Mouse (Mus musculus): ENCODE results near the gene Camk2b.

Gene Camk2b

DNA sequence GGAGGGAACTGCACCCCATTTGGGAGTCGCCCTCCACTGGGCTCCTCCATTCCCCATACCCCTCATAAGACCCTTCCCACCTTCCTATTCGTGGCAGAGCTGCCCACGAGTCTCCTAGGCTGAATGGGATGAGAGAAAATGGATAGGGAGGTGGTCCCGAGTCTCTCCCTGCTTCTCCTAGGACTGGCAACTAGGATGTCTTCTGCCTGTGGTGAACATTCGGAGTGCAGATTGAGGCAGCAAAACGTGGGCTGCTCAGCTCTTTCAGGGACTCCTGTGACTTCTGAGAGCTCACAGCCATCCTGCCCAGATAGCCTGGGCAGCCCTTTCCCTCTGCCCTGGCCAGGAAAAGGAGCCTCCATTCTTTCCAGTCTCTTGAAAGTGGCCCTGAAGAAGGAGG lies at the start of gene Camk2b:
Camk2b (minus strand) TSS at position 187 of the 400 bp plus-strand sequence.
- no peak for TF ChIP-seq GATA4 (IDR thresholded peaks at IDR 0.05; ENCODE audit: insufficient replicate concordance, low read length)

GRCm38 (mm10) chr11:6111734-6112484 lies 45.7 kb upstream of the Camk2b start:
- no peak for TF ChIP-seq GATA4 (IDR thresholded peaks at IDR 0.05; ENCODE audit: insufficient replicate concordance, low read length)

- TF ChIP-seq GATA4 (IDR thresholded peaks at IDR 0.05; ENCODE audit: insufficient replicate concordance, low read length) = no peak
These were observed 43.8 kb upstream of the Camk2b start for GRCm38 (mm10) chr11:6109990-6110389.

- TF ChIP-seq GATA4 (IDR thresholded peaks at IDR 0.05; ENCODE audit: insufficient replicate concordance, low read length) = no peak
These were observed 42.1 kb upstream of the Camk2b start for GRCm38 (mm10) chr11:6108296-6108695.

GRCm38 (mm10) chr11:6107722-6108121 lies 41.6 kb upstream of the Camk2b start:
- no peak for TF ChIP-seq GATA4 (IDR thresholded peaks at IDR 0.05; ENCODE audit: insufficient replicate concordance, low read length)

DNA sequence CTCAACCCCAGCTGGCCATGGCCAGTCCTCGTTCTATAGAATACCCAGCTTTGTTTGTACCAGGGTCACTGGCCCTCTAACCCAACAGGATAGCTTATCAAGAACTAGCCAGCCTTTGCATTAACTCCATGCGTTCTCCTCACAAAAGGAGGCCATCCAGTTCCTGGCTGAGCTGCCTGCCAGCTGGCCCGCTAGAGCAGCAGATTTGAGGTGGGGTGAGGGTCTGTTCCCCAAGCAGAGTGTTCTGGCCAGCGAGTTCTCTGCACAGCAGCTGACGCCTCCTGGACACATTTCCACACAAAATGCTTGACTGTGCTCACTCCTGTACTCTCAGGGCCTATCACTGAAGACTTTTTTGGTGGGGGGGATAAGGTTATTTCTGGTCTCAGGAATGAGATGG lies 38.6 kb upstream of the Camk2b start:
- TF ChIP-seq GATA4 (IDR thresholded peaks at IDR 0.05; ENCODE audit: insufficient replicate concordance, low read length) = no peak

- TF ChIP-seq GATA4 (IDR thresholded peaks at IDR 0.05; ENCODE audit: insufficient replicate concordance, low read length) = no peak
These were observed 20.8 kb upstream of the Camk2b start for GRCm38 (mm10) chr11:6086991-6087390.

DNA sequence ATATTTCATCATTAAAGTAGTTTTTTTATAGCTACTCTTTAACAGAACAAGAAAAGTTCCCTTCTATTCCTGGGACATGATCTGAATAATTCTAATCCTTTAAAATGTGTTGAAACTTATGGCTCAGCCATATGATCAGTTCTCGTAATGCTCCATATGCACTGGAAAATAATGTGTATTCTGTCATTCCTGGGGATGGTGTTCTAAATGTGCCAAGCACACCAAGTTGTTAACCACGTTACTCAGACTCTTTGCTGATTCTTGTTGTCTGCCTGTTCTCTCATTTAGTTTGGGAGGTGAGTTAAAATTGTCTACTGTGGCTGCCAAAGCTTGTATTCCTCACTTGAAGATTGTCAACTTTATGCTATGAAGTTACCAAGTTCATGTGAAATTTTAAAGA lies 12.6 kb upstream of the Camk2b start:
- no peak for TF ChIP-seq GATA4 (IDR thresholded peaks at IDR 0.05; ENCODE audit: insufficient replicate concordance, low read length)

- no peak for TF ChIP-seq GATA4 (IDR thresholded peaks at IDR 0.05; ENCODE audit: insufficient replicate concordance, low read length)
These were observed 9.5 kb upstream of the Camk2b start for GRCm38 (mm10) chr11:6075618-6076066.

GRCm38 (mm10) chr11:6068181-6068957 lies 2.2 kb upstream of the Camk2b start:
- no peak for TF ChIP-seq GATA4 (IDR thresholded peaks at IDR 0.05; ENCODE audit: insufficient replicate concordance, low read length)

DNA sequence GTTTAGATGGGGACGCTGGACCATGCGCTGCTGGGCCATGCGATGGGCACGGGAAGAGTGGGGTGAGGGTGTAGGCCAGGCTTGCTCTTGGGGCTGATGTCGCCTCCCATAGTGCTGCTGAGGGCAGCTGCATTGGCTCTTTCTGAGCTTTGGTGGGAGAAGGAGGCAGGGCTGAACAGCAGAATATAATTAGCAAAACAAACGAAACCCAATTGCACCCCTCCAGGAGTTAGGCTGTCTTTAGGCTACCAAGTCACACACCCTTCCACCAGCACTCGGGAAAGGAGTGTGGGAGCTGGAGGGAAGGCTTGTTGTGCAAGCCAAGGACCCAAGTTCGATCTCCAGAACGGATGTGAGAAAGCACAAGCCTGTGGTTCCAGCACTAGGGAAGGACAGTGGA lies 998 bp upstream of the Camk2b start:
- no peak for TF ChIP-seq GATA4 (IDR thresholded peaks at IDR 0.05; ENCODE audit: insufficient replicate concordance, low read length)

DNA sequence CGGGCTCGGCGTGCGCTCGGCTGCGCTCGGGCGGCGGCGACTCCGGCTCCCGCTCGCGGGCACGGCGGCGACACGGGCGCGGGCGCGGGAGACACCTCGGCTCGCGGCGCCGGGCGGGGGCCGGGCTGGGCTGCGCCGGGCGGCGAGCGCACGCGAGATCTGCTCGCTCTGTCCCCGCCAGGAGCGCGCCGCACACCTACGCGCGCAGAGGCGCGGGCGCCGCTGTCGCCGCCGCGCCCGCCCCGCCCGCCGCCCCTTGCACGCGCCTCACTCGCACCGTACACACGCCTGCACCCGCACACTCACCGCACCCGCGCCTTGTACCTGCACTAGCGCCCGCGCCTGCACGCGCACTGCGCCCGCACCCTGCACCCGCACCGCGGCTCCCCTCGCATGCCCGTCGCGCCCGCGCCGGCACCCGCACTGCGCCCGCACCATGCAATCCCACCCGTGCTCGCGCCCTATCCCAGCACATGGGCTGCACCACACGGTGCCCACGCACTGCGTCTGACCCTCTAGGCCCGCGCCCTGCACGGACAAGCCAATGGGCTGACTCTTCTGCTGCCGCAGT lies 526 bp downstream of the Camk2b start:
- TF ChIP-seq GATA4 (IDR thresholded peaks at IDR 0.05; ENCODE audit: insufficient replicate concordance, low read length) = no peak

DNA sequence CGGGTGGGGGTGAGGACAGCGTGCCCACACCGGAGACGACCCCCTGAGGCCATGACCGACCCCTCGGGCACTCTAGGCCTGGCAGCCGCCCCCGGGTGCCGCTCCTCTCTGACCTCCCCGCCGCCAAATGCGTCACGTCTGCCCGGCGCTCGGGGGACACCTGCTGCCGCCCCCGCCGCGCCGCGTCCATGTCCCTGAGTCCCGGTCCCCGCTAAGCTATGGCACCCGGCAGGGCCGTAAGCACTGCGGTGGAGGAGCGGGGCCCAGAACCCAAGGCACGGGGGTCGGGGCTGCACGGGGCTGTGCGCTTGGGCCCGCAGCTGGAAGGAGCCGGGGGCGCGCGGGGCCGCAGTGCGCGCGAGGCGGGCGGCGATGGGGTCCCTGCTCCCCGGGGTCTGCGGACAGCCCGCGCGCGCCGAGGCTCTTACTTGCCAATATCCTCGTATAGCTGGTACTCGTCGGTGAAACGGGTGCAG lies 1.1 kb downstream of the Camk2b start:
- no peak for TF ChIP-seq GATA4 (IDR thresholded peaks at IDR 0.05; ENCODE audit: insufficient replicate concordance, low read length)

- TF ChIP-seq GATA4 (IDR thresholded peaks at IDR 0.05; ENCODE audit: insufficient replicate concordance, low read length) = no peak
These were observed 1.7 kb downstream of the Camk2b start for GRCm38 (mm10) chr11:6064215-6065045.

Measured in liver, adult (tissue).